Mouse (Mus musculus) heart, embryonic 14.5 days (tissue): ENCODE measurements around the gene Acvr1b. TPM values are rescaled to one million over a fixed set of nuclear protein-coding genes. Genes with fewer than 3 reads are reported as not detected.

Source experiments
- ATAC-seq: fragments of 200-750 bp; cut with Nextera tagmentation; 2 replicates; pipeline ENCODE4 v1.8.0; 2017; ENCODE audit warnings: low read depth, moderate TSS enrichment; ENCODE audit not compliant: insufficient number of reproducible peaks, insufficient read depth, low FRiP score
- H3K27ac ChIP-seq, 2 experiments: fragments of 200-500 bp in 1 of 2; fragments of 300-500 bp in 1 of 2; sonication (generic) in 1 of 2; replicated peaks in 1 of 2; 2 replicates each; pipeline ENCODE4 v1.5.1; 2012 to 2014; ENCODE audit warnings: low read depth in 2 of 2, low read length in 2 of 2, control low read depth in 1 of 2, mild to moderate bottlenecking in 1 of 2, mixed read lengths in 1 of 2; ENCODE audit not compliant: control insufficient read depth in 1 of 2, insufficient read depth in 1 of 2
- H3K27me3 ChIP-seq: fragments of 300-500 bp; sonication (generic); 2 replicates; pipeline ENCODE4 v1.6.1; 2014; ENCODE audit warnings: mild to moderate bottlenecking, low read length, control low read depth; ENCODE audit not compliant: control insufficient read depth, insufficient read depth
- H3K36me3 ChIP-seq: fragments of 300-500 bp; sonication (generic); 2 replicates; pipeline ENCODE4 v1.6.1; 2014; ENCODE audit warnings: mild to moderate bottlenecking, control low read depth, low read length, mixed read lengths; ENCODE audit not compliant: control insufficient read depth, insufficient read depth
- H3K4me1 ChIP-seq, 2 experiments: fragments of 200-500 bp in 1 of 2; fragments of 300-500 bp in 1 of 2; sonication (generic) in 1 of 2; 2 replicates each; pipeline ENCODE4 v1.6.1; 2012 to 2014; ENCODE audit warnings: low read length in 2 of 2, control low read depth in 1 of 2, mixed read lengths in 1 of 2; ENCODE audit not compliant: control insufficient read depth in 2 of 2, insufficient read depth in 2 of 2
- H3K4me2 ChIP-seq: fragments of 300-500 bp; sonication (generic); 2 replicates; pipeline ENCODE4 v1.6.1; 2014; ENCODE audit warnings: mild to moderate bottlenecking, low read length
- H3K4me3 ChIP-seq, 2 experiments: fragments of 200-500 bp in 1 of 2; fragments of 300-500 bp in 1 of 2; sonication (generic) in 1 of 2; 2 replicates each; pipeline ENCODE4 v1.5.1; 2012 to 2014; ENCODE audit warnings: low read length in 2 of 2, mild to moderate bottlenecking in 2 of 2, control low read depth in 1 of 2, low read depth in 1 of 2, moderate library complexity in 1 of 2; ENCODE audit not compliant: control insufficient read depth in 1 of 2, insufficient read depth in 1 of 2
- H3K9ac ChIP-seq: fragments of 300-500 bp; sonication (generic); 2 replicates; pipeline ENCODE4 v1.6.1; 2014; ENCODE audit warnings: mild to moderate bottlenecking, low read length
- H3K9me3 ChIP-seq: fragments of 300-500 bp; sonication (generic); 2 replicates; pipeline ENCODE4 v1.6.1; 2016; ENCODE audit warnings: low read length, control low read depth; ENCODE audit not compliant: control insufficient read depth
- WGBS: fragments of 180-500 bp; shearing (Covaris S2); extraction: QIAGEN DNeasy Blood & Tissue Kit; methylation state at CpG from one replicate; pipeline ENCODE4 v1.1.7; 2014; 5-methylcytosine and 5-hydroxymethylcytosine counted together
- polyA plus RNA-seq: library from polyadenylated mRNA; unstranded; fragments of >200 nt; fragmentation: Nextera tagmentation; extraction: Ambion mirVana; gene quantifications from 2 replicates; pipeline ENCODE4 v1.2.1, GENCODE M21; 2014

The Acvr1b gene
- 7.3 and 8.7 TPM in 2 replicates for polyA plus RNA-seq

DNA sequence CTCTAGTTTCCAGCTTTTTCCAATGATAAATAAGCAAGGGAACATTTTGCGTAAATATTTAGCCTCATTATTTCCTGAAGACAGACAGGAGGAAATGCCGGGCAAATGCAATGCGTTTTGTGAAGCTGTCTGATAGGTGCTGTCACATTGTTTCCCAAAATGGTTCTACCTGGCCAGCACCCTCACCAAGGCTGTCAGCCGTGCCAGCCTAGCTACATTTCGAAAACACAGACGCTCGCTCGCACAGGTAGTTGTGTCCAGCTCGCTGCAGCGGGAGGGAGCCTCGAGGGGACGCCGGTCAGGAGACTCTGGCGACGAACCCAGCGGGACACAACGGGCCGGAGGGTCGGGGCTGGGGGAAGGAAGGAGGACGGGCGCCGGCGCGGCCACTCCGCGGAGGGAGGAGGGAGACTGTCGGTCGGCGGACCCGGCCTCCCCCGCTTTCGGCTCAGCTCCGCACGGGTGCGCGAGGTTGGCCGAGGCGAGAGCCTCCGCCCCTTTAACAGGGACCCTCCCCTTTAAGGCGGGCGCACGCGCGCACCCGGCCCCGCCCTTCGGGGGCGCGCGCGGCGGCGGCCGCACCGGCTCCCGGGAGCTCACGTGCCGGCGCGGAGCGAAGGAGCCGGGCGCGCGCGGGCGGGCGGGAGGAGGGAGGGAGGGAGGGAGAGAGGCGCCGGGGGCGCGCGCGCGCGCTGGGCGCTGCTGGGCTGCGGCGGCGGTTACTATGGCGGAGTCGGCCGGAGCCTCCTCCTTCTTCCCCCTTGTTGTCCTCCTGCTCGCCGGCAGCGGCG, at the start of gene Acvr1b:
Acvr1b (plus strand) TSS at position 647 of the 791 bp plus-strand sequence.
- H3K9me3 ChIP-seq = no peaks in the 10 kb centered on the region
- H3K4me2 ChIP-seq = peak within 1 kb of the TSS; percentile 95
- peaks cover 16 to 44% of the 10 kb centered on the region in 2 experiments for H3K4me1 ChIP-seq
- H3K4me3 ChIP-seq = peak within 1 kb of the TSS; percentile 96 to 99
- ATAC-seq = peak; percentile 90
- no peaks in the 10 kb centered on the region for H3K36me3 ChIP-seq
- WGBS = under 1% methylated on average over 31 of the region's 87 CpGs
- H3K27me3 ChIP-seq = no peaks in the 10 kb centered on the region; the same call in 1 of the 2 replicates
- H3K27ac ChIP-seq = peak within 1 kb of the TSS; percentile 88 to 93
- peak within 1 kb of the TSS; percentile 98 for H3K9ac ChIP-seq

DNA sequence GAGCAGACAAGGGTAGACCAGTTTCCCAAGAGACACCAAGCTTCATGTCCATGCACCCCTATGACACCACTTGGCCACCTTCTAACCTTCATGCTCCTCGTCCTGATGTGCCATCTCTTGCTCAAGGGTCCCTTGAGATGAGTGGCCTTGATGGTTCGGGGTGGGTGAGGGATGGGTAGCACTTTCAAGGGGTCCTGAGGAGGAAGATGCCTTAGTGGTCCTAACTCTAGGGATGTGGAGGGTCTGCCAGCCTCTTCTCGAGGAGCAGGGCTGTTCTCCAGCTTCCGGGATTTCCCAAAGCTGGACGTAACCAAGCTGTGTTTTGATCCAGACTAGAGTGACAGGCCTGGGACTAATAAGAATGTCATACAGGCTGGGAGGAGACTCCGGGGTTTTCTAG, 48.3 kb upstream of the Acvr1b start:
- WGBS = 83% methylated on average over 6 of the region's 6 CpGs
- H3K9me3 ChIP-seq = no peaks in the 10 kb centered on the region
- H3K4me3 ChIP-seq = no peak overlapping the region
- peaks cover 22% of the 10 kb centered on the region in 2 experiments; a peak in 3 of 4 replicates for H3K4me1 ChIP-seq
- no peak for ATAC-seq
- no peak overlapping the region for H3K4me2 ChIP-seq
- no peak overlapping the region for H3K9ac ChIP-seq
- H3K27me3 ChIP-seq = peaks cover 30% of the 10 kb centered on the region
- no peak overlapping the region for H3K27ac ChIP-seq
- no peaks in the 10 kb centered on the region for H3K36me3 ChIP-seq

DNA sequence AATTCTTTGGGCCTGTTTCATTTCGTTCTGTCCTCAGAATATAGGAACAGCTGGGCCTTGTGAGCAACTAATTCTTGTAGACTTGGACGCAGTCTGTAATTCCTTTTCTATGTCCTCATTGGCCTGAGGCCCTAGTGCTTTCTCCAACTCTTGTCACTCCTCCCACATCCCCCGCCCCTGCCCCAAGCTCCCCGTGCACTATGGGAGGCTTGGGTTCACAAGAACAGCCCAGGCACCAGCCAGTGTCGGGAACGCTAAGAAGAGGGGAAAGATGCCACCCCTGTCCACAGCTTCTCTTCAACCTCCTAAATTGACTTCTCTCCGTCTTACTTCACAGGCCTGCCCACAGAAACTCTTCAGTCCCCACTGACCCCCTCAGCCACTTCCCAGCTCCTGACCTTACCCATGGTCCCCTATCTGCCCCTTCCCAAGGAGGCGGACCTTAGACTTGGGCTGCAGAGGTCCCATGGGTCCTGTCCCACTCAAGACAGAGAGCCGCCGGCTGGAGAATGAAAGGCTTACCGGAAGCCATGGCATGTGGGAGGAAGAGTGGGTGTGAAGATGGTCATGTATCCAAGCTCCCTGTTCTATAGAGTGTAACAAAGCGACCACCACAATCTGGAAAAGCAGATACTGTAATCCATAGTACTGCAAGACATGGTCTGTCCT, 46.9 kb upstream of the Acvr1b start:
- Histone ChIP-seq H3K36me3 (no peaks in the 10 kb centered on the region), H3K4me1 (peaks cover 31 to 32% of the 10 kb centered on the region in 2 experiments), H3K4me3 (no peak overlapping the region), H3K9ac (no peak overlapping the region), H3K4me2 (no peak overlapping the region), H3K27ac (peak overlapping the region in 1 of 2 experiments; percentile 24; a peak in 2 of 4 replicates), H3K9me3 (no peaks in the 10 kb centered on the region), H3K27me3 (peaks cover 38% of the 10 kb centered on the region)
- WGBS = 62% methylated on average over 12 of the region's 12 CpGs
- ATAC-seq = peak; percentile 37; the same call in 1 of the 2 replicates

DNA sequence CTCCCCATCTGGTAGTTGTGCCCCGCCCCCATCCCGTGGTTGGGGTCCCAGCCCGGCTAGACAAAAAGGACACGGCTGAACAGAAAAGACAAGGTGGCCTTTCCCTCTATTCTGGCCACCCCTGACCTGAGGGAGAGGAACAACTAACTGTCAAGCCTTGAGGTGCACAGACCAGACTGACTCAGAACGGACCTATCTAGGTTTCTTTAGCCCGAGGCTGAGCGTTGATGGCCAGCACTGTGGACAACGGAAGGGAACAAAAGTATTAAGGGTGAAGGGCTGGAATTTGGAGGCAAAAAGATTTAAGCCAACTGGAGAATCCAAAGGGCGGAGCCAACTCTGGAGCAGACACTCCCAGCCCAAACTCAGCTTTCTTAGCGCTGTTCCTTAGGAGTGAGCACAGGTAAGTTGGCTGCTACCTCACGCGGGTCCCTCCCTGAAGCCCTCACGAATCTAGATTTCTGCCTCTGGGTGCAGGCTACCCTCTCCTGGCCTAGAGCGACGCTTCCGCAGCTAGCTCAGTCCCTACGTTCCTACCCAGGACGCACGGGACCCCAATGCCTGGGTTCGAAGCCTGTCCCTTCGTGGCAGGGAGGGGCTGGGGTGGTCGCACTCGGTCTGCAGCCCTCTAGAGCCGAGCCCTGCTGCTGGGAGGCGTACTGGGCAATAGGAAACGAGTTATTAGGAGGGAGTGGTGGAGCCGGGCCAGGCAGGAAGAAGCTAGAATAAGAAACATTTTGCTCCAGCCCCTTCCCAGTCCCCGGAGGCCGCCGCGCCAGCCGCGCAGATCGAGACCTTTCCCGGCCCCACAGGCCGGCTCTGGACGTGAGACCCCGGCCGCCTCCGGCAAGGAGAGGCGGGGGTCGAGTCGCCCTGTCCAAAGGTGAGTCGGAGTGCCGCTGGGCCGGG, 45.4 kb upstream of the Acvr1b start, which contains the start of gene Acvrl1:
Acvrl1 (plus strand) TSS at position 342 of the 909 bp plus-strand sequence.
- H3K4me2 ChIP-seq = peak within 1 kb of the TSS; percentile 68
- H3K36me3 ChIP-seq = no peaks in the 10 kb centered on the region
- peak within 1 kb of the TSS; percentile 70 for H3K9ac ChIP-seq
- H3K4me1 ChIP-seq = peaks cover 28 to 32% of the 10 kb centered on the region in 2 experiments
- no peak for ATAC-seq
- peaks cover 38% of the 10 kb centered on the region for H3K27me3 ChIP-seq
- no peaks in the 10 kb centered on the region for H3K9me3 ChIP-seq
- peak within 1 kb of the TSS; percentile 0 to 24; a peak in 2 of 4 replicates for H3K27ac ChIP-seq
- 3% methylated on average over 46 of the region's 46 CpGs for WGBS
- H3K4me3 ChIP-seq = peak within 1 kb of the TSS; percentile 45 to 47

DNA sequence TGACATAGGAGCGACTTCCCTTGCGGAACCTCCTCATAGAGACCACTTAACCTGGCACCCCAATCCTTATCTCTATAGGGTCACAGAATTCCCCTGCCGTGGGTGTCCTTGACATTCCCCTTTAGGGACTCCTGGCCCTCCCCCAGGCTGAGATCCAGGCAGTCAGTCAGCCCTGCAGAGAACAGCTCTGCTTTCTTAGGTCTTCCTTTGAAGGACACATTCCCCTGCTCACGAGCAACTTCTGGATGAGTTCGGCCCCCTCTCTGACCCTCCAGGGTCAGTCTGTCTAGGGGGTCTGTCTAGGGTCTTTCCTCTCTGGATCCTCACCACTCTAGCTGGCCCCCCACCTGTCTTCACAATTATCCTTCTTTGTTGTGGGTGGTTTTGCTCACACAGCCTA, 44.5 kb upstream of the Acvr1b start:
- H3K4me2 ChIP-seq = peak overlapping the region; percentile 68
- peaks cover 38% of the 10 kb centered on the region for H3K27me3 ChIP-seq
- WGBS = 7% methylated on average over 5 of the region's 5 CpGs
- peak overlapping the region; percentile 45 to 47 for H3K4me3 ChIP-seq
- H3K9me3 ChIP-seq = no peaks in the 10 kb centered on the region
- H3K9ac ChIP-seq = peak overlapping the region; percentile 70; the same call in 1 of the 2 replicates
- ATAC-seq = no peak
- no peak overlapping the region for H3K27ac ChIP-seq
- no peaks in the 10 kb centered on the region for H3K36me3 ChIP-seq
- peaks cover 28 to 31% of the 10 kb centered on the region in 2 experiments for H3K4me1 ChIP-seq

DNA sequence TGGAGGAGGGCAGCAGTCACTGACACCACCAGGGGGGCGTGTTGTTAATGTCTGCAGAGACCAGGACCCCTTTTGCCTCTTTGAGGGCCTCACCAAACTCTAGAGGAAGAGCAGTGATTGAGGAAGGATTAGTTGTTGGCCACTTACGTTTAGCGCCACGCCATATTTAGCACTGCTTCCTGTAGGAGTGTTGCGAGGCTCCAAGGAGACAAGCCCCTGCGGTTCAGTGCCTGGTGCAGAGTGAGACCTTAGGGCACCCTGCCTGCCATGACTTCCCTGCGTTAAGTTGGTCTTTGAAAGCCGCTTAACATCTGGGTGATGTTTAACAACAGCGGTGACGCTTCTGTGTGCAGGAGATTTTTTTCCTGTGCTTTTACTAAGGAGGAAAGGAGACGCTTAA, 42.4 kb upstream of the Acvr1b start:
- Histone ChIP-seq H3K4me3 (peak overlapping the region in 1 of 2 experiments; percentile 6; a peak in 1 of 4 replicates), H3K36me3 (no peaks in the 10 kb centered on the region), H3K27ac (no peak overlapping the region), H3K27me3 (peaks cover 31% of the 10 kb centered on the region), H3K4me1 (peaks cover 28% of the 10 kb centered on the region in 2 experiments), H3K9ac (peak overlapping the region; percentile 11; the same call in 1 of the 2 replicates), H3K9me3 (no peaks in the 10 kb centered on the region), H3K4me2 (peak overlapping the region; percentile 42)
- ATAC-seq = no peak
- WGBS = 9% methylated on average over 11 of the region's 11 CpGs

DNA sequence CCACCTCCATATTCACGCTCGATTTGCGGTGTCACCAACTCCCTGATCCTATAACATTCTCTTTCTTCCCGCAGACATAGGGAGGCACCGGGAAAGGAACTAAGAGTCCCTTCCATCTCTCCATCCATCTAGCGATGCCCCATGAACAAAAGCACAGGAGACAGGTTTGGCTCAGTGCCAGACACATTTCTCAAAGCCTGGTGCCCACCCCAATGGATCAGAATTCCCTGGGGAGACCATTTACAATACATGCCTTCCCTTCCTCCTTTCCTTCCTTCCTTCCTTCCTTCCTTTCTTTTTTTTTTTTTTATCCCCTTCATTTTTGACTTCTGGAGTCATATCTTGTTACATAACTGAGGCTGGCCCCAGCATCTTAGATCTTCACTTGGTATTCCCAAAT, 41.8 kb upstream of the Acvr1b start:
- Histone ChIP-seq H3K27me3 (peaks cover 31% of the 10 kb centered on the region), H3K9ac (0 out of 2 replicates have a peak overlapping the region, but pooled peaks have one; percentile 11), H3K4me3 (0 out of 4 replicates have a peak overlapping the region, but pooled peaks of 1 of the 2 experiments have one; percentile 6), H3K36me3 (no peaks in the 10 kb centered on the region), H3K27ac (no peak overlapping the region), H3K9me3 (no peaks in the 10 kb centered on the region), H3K4me2 (peak overlapping the region; percentile 42), H3K4me1 (peaks cover 28% of the 10 kb centered on the region in 2 experiments)
- ATAC-seq = no peak
- 50% methylated on average over 6 of the region's 6 CpGs for WGBS
